ENCODE assay signal across 9 mouse cellular contexts in genomic region chr7:46482099-46482531, GRCm38 (mm10).
A peak's percentile ranks its signal among the peaks of the same experiment; 100 is the strongest.
DNase-seq lines count a peak whose midpoint lies in the region; ATAC-seq lines count a peak whose summit lies in the region.
"Had no signal": no experiment of that assay in that cellular context is flagged by ENCODE, and none has a peak within 500 bp of the region (broad histone marks: within the 10 kb centered on the region; RNA-seq: fewer than 3 reads in every experiment).

No protein-coding gene starts in this region.

- no peaks in the 10 kb centered on the region for H3K27me3 ChIP-seq in liver, embryonic 12.5 days (replicated peaks)
- no peaks in the 10 kb centered on the region for H3K27me3 ChIP-seq in hindbrain, embryonic 14.5 days (ENCODE audit: control insufficient read depth, insufficient read depth, low read length)
- H3K27me3 ChIP-seq: liver, embryonic 15.5 days had no signal

- H3K4me2 ChIP-seq in liver, embryonic 12.5 days: no peak overlapping the region
- H3K4me2 ChIP-seq in hindbrain, embryonic 14.5 days (replicated peaks): no peak overlapping the region
- H3K4me2 ChIP-seq: liver, embryonic 15.5 days had no signal

- ATAC-seq in erythroblast, adult 5-6 weeks (replicated peaks; ENCODE audit: low FRiP score, poor library complexity, severe bottlenecking): no peak
- ATAC-seq in liver, embryonic 12.5 days: no peak; the same call in 1 of the 2 replicates
- ATAC-seq in hindbrain, embryonic 14.5 days (ENCODE audit: low FRiP score): no peak

- peaks cover 10% of the 10 kb centered on the region for H3K4me1 ChIP-seq in liver, embryonic 12.5 days
- H3K4me1 ChIP-seq in hindbrain, embryonic 14.5 days (replicated peaks; ENCODE audit: control insufficient read depth, insufficient read depth, low read length): peaks cover 4% of the 10 kb centered on the region; the same call in 1 of the 2 replicates
- H3K4me1 ChIP-seq: liver, embryonic 15.5 days had no signal

- no peak overlapping the region for H3K27ac ChIP-seq in liver, embryonic 12.5 days
- no peak overlapping the region for H3K27ac ChIP-seq in hindbrain, embryonic 14.5 days
- H3K27ac ChIP-seq: liver, embryonic 15.5 days had no signal

- no peak overlapping the region for H3K4me3 ChIP-seq in liver, embryonic 12.5 days
- H3K4me3 ChIP-seq in hindbrain, embryonic 14.5 days (replicated peaks; ENCODE audit: low read length): no peak overlapping the region
- H3K4me3 ChIP-seq: liver, embryonic 15.5 days had no signal

- WGBS in liver, embryonic 12.5 days (ENCODE audit: insufficient replicate concordance): 49% methylated on average over 2 of the region's 2 CpGs
- 95% methylated on average over 2 of the region's 2 CpGs for WGBS in hindbrain, embryonic 14.5 days

- no peak overlapping the region for H3K9ac ChIP-seq in liver, embryonic 12.5 days
- H3K9ac ChIP-seq in hindbrain, embryonic 14.5 days: no peak overlapping the region
- H3K9ac ChIP-seq: liver, embryonic 15.5 days had no signal

- no peaks in the 10 kb centered on the region for H3K36me3 ChIP-seq in liver, embryonic 12.5 days
- no peaks in the 10 kb centered on the region for H3K36me3 ChIP-seq in hindbrain, embryonic 14.5 days (replicated peaks; ENCODE audit: control insufficient read depth, insufficient read depth)
- H3K36me3 ChIP-seq: liver, embryonic 15.5 days had no signal

- intact Hi-C loops in heart, postnatal 25 days (cut with DNase I): no loop called here

- peak; percentile 13 for DNase-seq in kidney, adult 9 months
- no peak for DNase-seq in kidney, postnatal 4 days
- DNase-seq in gastrocnemius, adult 8-10 months (ENCODE audit: low spot score in 2 of 2): peak; percentile 37 to 65
- peak; percentile 4 for DNase-seq in heart, postnatal 25 days (ENCODE audit: low spot score)
- peak; percentile 15 to 44 for DNase-seq in lung, postnatal 4 days
- no peak for DNase-seq in hindbrain, embryonic 14.5 days (ENCODE audit: low spot score)

- no peaks in the 10 kb centered on the region for H3K9me3 ChIP-seq in liver, embryonic 12.5 days (replicated peaks)
- H3K9me3 ChIP-seq in hindbrain, embryonic 14.5 days (ENCODE audit: control insufficient read depth, low read length): no peaks in the 10 kb centered on the region
- H3K9me3 ChIP-seq: liver, embryonic 15.5 days had no signal

Comparison
In these comparisons a context has a peak if more than half of its experiments do, and no peak if none do; other contexts are left out.
1. DNase-seq: peak in kidney, adult 9 months (single experiment), gastrocnemius, adult 8-10 months (2 of 2), heart, postnatal 25 days (single experiment) and lung, postnatal 4 days (2 of 2); none in kidney, postnatal 4 days (0 of 2) and hindbrain, embryonic 14.5 days (single experiment).